Mouse (Mus musculus): ENCODE results near the gene Itih5. TPM values are rescaled to one million over a fixed set of nuclear protein-coding genes. Genes with fewer than 3 reads are reported as not detected.

Itih5 gene
- total RNA-seq, 2 experiments from 2014 or later: 40.5 to 50.8 TPM

GRCm38 (mm10) chr2:10251466-10251865, 98.1 kb downstream of the Itih5 start:
- intact Hi-C loops (cut with DNase I; ENCODE audit: low total_unique reads): no loop called here
- no peak for DNase-seq

GRCm38 (mm10) chr2:10252016-10252415, 98.6 kb downstream of the Itih5 start:
- DNase-seq: no peak
- intact Hi-C loops (cut with DNase I; ENCODE audit: low total_unique reads): no loop called here

GRCm38 (mm10) chr2:10253351-10253750, 100.0 kb downstream of the Itih5 start:
- intact Hi-C loops (cut with DNase I; ENCODE audit: low total_unique reads): no loop called here
- peak; percentile 20 for DNase-seq

GRCm38 (mm10) chr2:10256949-10257348, 103.6 kb downstream of the Itih5 start:
- intact Hi-C loops (cut with DNase I; ENCODE audit: low total_unique reads): no loop called here
- no peak for DNase-seq

GRCm38 (mm10) chr2:10258312-10258711, 104.9 kb downstream of the Itih5 start:
- no peak for DNase-seq

GRCm38 (mm10) chr2:10260109-10260508, 106.7 kb downstream of the Itih5 start:
- DNase-seq: no peak
- intact Hi-C loops (cut with DNase I; ENCODE audit: low total_unique reads): no loop called here

More at GRCm38 (mm10) chr2:10258312-10258711, 104.9 kb downstream of the Itih5 start:
- intact Hi-C loops (cut with DNase I; ENCODE audit: low total_unique reads): no loop called here

GRCm38 (mm10) chr2:10261337-10261736, 108.0 kb downstream of the Itih5 start:
- no peak for DNase-seq
- intact Hi-C loops (cut with DNase I; ENCODE audit: low total_unique reads): no loop called here

DNA sequence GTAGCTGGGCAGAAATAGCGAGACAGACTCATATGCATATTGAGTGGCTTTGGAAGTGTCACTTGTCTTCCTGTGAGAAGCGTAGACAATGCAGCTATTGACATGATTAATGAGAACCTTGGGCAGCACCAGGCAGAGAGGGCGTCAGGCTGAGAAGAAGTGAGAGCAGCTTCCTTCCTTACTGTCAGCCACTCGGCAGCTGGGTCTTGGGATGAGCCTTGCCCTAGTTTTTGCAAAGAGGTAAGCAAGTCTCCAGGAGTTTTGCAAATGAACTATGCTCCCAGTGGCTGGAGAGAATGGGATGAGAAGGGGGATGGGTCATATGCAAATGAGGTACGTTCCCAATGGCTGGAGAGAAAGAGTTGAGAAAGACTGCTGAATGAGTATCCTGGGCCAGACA, 109.4 kb downstream of the Itih5 start:
- DNase-seq: no peak
- intact Hi-C loops (cut with DNase I; ENCODE audit: low total_unique reads): no loop called here

- intact Hi-C loops (cut with DNase I; ENCODE audit: low total_unique reads): no loop called here
- DNase-seq: no peak
These were observed 110.6 kb downstream of the Itih5 start for GRCm38 (mm10) chr2:10263909-10264489.

- peak; percentile 62 for DNase-seq
- intact Hi-C loops (cut with DNase I; ENCODE audit: low total_unique reads): no loop called here
These were observed 112.5 kb downstream of the Itih5 start for GRCm38 (mm10) chr2:10265881-10266280.

- DNase-seq: no peak
These were observed 119.3 kb downstream of the Itih5 start for GRCm38 (mm10) chr2:10272604-10273115.

GRCm38 (mm10) chr2:10273541-10274050, 120.2 kb downstream of the Itih5 start:
- DNase-seq: no peak
- intact Hi-C loops (cut with DNase I; ENCODE audit: low total_unique reads): no loop called here

More at GRCm38 (mm10) chr2:10272604-10273115, 119.3 kb downstream of the Itih5 start:
- intact Hi-C loops (cut with DNase I; ENCODE audit: low total_unique reads): no loop called here

GRCm38 (mm10) chr2:10276194-10276593, 122.8 kb downstream of the Itih5 start:
- intact Hi-C loops (cut with DNase I; ENCODE audit: low total_unique reads): no loop called here
- peak; percentile 78 for DNase-seq

GRCm38 (mm10) chr2:10283686-10284085, 130.3 kb downstream of the Itih5 start:
- intact Hi-C loops (cut with DNase I; ENCODE audit: low total_unique reads): no loop called here
- no peak for DNase-seq

- intact Hi-C loops (cut with DNase I; ENCODE audit: low total_unique reads): no loop called here
- peak; percentile 67 for DNase-seq
These were observed 131.4 kb downstream of the Itih5 start for GRCm38 (mm10) chr2:10284636-10285270.

GRCm38 (mm10) chr2:10285975-10286374, 132.6 kb downstream of the Itih5 start:
- DNase-seq: no peak
- intact Hi-C loops (cut with DNase I; ENCODE audit: low total_unique reads): no loop called here

- DNase-seq: peak; percentile 44
- intact Hi-C loops (cut with DNase I; ENCODE audit: low total_unique reads): loop anchor here (2.0 kb wide), 2 partner anchors 145 to 187 kb away; no protein-coding TSS in a partner anchor
These were observed 134.9 kb downstream of the Itih5 start for GRCm38 (mm10) chr2:10288142-10288831.

- no peak for DNase-seq
- intact Hi-C loops (cut with DNase I; ENCODE audit: low total_unique reads): loop anchor here (2.0 kb wide), 2 partner anchors 146 to 188 kb away; no protein-coding TSS in a partner anchor
These were observed 135.5 kb downstream of the Itih5 start for GRCm38 (mm10) chr2:10288881-10289280.

GRCm38 (mm10) chr2:10290115-10290514, 136.7 kb downstream of the Itih5 start:
- DNase-seq: no peak
- intact Hi-C loops (cut with DNase I; ENCODE audit: low total_unique reads): no loop called here

GRCm38 (mm10) chr2:10293556-10294206, 140.3 kb downstream of the Itih5 start:
- no peak for DNase-seq
- intact Hi-C loops (cut with DNase I; ENCODE audit: low total_unique reads): no loop called here

Measured in gastrocnemius, postnatal 14 days (tissue).